Mouse (Mus musculus) midbrain, embryonic 12.5 days (tissue): ENCODE results near the gene Klk1b4. TPM values are rescaled to one million over a fixed set of nuclear protein-coding genes. Genes with fewer than 3 reads are reported as not detected.

ENCODE experiments used
- ATAC-seq: fragments of 200-750 bp; cut with Nextera tagmentation; 2 replicates; pipeline ENCODE4 v1.8.0; 2017; ENCODE audit warnings: low read depth, moderate TSS enrichment, moderate library complexity; ENCODE audit not compliant: low FRiP score
- H3K27ac ChIP-seq: fragments of 300-500 bp; sonication (generic); replicated peaks from 2 replicates; pipeline ENCODE4 v1.5.1; 2016; ENCODE audit warnings: mild to moderate bottlenecking
- H3K27me3 ChIP-seq: fragments of 300-500 bp; sonication (generic); 2 replicates; pipeline ENCODE4 v1.6.1; 2016; ENCODE audit warnings: mild to moderate bottlenecking
- H3K36me3 ChIP-seq: fragments of 300-500 bp; sonication (generic); 2 replicates; pipeline ENCODE4 v1.6.1; 2016
- H3K4me1 ChIP-seq: fragments of 300-500 bp; sonication (generic); 2 replicates; pipeline ENCODE4 v1.6.1; 2016
- H3K4me2 ChIP-seq: fragments of 300-500 bp; sonication (generic); replicated peaks from 2 replicates; pipeline ENCODE4 v1.6.1; 2016; ENCODE audit warnings: mild to moderate bottlenecking, moderate library complexity
- H3K4me3 ChIP-seq: fragments of 300-500 bp; sonication (generic); 2 replicates; pipeline ENCODE4 v1.5.1; 2016; ENCODE audit warnings: mild to moderate bottlenecking
- H3K9ac ChIP-seq: fragments of 300-500 bp; sonication (generic); replicated peaks from 2 replicates; pipeline ENCODE4 v1.6.1; 2016; ENCODE audit warnings: mild to moderate bottlenecking, moderate library complexity
- H3K9me3 ChIP-seq: fragments of 300-500 bp; sonication (generic); 2 replicates; pipeline ENCODE4 v1.6.1; 2016; ENCODE audit warnings: mild to moderate bottlenecking
- WGBS: fragments of 180-500 bp; shearing (Covaris S2); methylation state at CpG from one replicate; pipeline ENCODE4 v1.1.7; 2016; 5-methylcytosine and 5-hydroxymethylcytosine counted together
- polyA plus RNA-seq: library from polyadenylated mRNA; unstranded; fragments of >200 nt; fragmentation: Nextera tagmentation; extraction: Ambion mirVana; gene quantifications from 2 replicates; pipeline ENCODE4 v1.2.1, GENCODE M21; 2016

Klk1b4 gene
- polyA plus RNA-seq, 1 experiment from 2014 or later, result not detected

GRCm38 (mm10) chr7:44257278-44257677 is 50.0 kb downstream of the Klk1b4 start, which contains the start of gene Acp4:
Acp4 (minus strand) TSS chr7:44257378.
- Histone ChIP-seq H3K4me3 (no peak within 1 kb of the TSS), H3K36me3 (peaks cover 28% of the 10 kb centered on the region), H3K27me3 (peaks cover 18% of the 10 kb centered on the region), H3K27ac (no peak within 1 kb of the TSS), H3K4me1 (no peaks in the 10 kb centered on the region), H3K9me3 (no peaks in the 10 kb centered on the region), H3K9ac (no peak within 1 kb of the TSS), H3K4me2 (no peak within 1 kb of the TSS)
- no peak for ATAC-seq
- WGBS, result 81% methylated on average over 4 of the region's 4 CpGs

- no peak for ATAC-seq
- Histone ChIP-seq H3K27me3 (peaks cover 35% of the 10 kb centered on the region), H3K36me3 (0 out of 2 replicates have a peak, but pooled peaks cover 6% of the 10 kb centered on the region), H3K4me2 (no peak overlapping the region), H3K4me1 (peaks cover 6% of the 10 kb centered on the region), H3K9me3 (no peaks in the 10 kb centered on the region), H3K4me3 (no peak overlapping the region), H3K9ac (no peak overlapping the region), H3K27ac (no peak overlapping the region)
- 71% methylated on average over 6 of the region's 6 CpGs for WGBS
These were observed 53.2 kb downstream of the Klk1b4 start for GRCm38 (mm10) chr7:44260410-44260809.

GRCm38 (mm10) chr7:44261147-44261546 is 53.9 kb downstream of the Klk1b4 start, which contains the start of gene Gm15517:
Gm15517 (plus strand) TSS chr7:44261447.
- H3K27me3 ChIP-seq, result peaks cover 35% of the 10 kb centered on the region
- 55% methylated on average over 5 of the region's 5 CpGs for WGBS
- ATAC-seq, result no peak

More at GRCm38 (mm10) chr7:44261147-44261546, 53.9 kb downstream of the Klk1b4 start, which contains the start of gene Gm15517:
- no peak within 1 kb of the TSS for H3K4me3 ChIP-seq
- no peak within 1 kb of the TSS for H3K4me2 ChIP-seq
- H3K4me1 ChIP-seq, result peaks cover 6% of the 10 kb centered on the region
- no peaks in the 10 kb centered on the region for H3K9me3 ChIP-seq
- 0 out of 2 replicates have a peak, but pooled peaks cover 6% of the 10 kb centered on the region for H3K36me3 ChIP-seq
- no peak within 1 kb of the TSS for H3K27ac ChIP-seq
- H3K9ac ChIP-seq, result no peak within 1 kb of the TSS; the same call in 1 of the 2 replicates

Other genes with a start within 250 kb of the Klk1b4 start
- not detected in 2 replicates for gene Klk1b1, start 240.7 kb upstream of the Klk1b4 start, polyA plus RNA-seq
- gene Klk1b9, start 231.4 kb upstream of the Klk1b4 start, polyA plus RNA-seq, result not detected in 2 replicates
- not detected in 2 replicates for gene Klk1b11, start 211.6 kb upstream of the Klk1b4 start, polyA plus RNA-seq
- not detected in 2 replicates for gene Klk1b26, start 195.3 kb upstream of the Klk1b4 start, polyA plus RNA-seq
- gene Klk1b27, start 155.1 kb upstream of the Klk1b4 start, polyA plus RNA-seq, result not detected in 2 replicates
- not detected in 2 replicates for gene Klk1b21, start 105.1 kb upstream of the Klk1b4 start, polyA plus RNA-seq
- gene Klk1b22, start 94.8 kb upstream of the Klk1b4 start, polyA plus RNA-seq, result not detected in 2 replicates
- gene Klk1b16, start 70.7 kb upstream of the Klk1b4 start, polyA plus RNA-seq, result not detected in 2 replicates
- not detected in 2 replicates for gene Klk1b24, start 19.2 kb upstream of the Klk1b4 start, polyA plus RNA-seq
- gene Klk1b3, start 9.2 kb upstream of the Klk1b4 start, polyA plus RNA-seq, result not detected in 2 replicates
- not detected in 2 replicates for gene Klk1b5, start 8.5 kb downstream of the Klk1b4 start, polyA plus RNA-seq
- gene Klk1, start 17.9 kb downstream of the Klk1b4 start, polyA plus RNA-seq, result not detected in 2 replicates
- not detected in 2 replicates for gene Gm36864, start 28.7 kb downstream of the Klk1b4 start, polyA plus RNA-seq
- gene 1700028J19Rik, start 39.3 kb downstream of the Klk1b4 start, polyA plus RNA-seq, result 1.1 and 1.6 TPM in 2 replicates
- gene 2410002F23Rik, start 39.3 kb downstream of the Klk1b4 start, polyA plus RNA-seq, result 174 and 194 TPM in 2 replicates
- 0.18 TPM in 2 replicates for gene Acp4, start 49.9 kb downstream of the Klk1b4 start, polyA plus RNA-seq
- not detected in 2 replicates for gene Gm15517, start 54.0 kb downstream of the Klk1b4 start, polyA plus RNA-seq
- gene Clec11a, start 99.5 kb downstream of the Klk1b4 start, polyA plus RNA-seq, result 2.5 and 2.6 TPM in 2 replicates
- 8.5 and 11.4 TPM in 2 replicates for gene Shank1, start 102.8 kb downstream of the Klk1b4 start, polyA plus RNA-seq
- 5.4 and 6.4 TPM in 2 replicates for gene Syt3, start 176.7 kb downstream of the Klk1b4 start, polyA plus RNA-seq
- 0.74 and 1.3 TPM in 2 replicates for gene 1700008O03Rik, start 178.4 kb downstream of the Klk1b4 start, polyA plus RNA-seq
- gene Lrrc4b, start 221.6 kb downstream of the Klk1b4 start, polyA plus RNA-seq, result 12.0 and 13.5 TPM in 2 replicates